Mouse (Mus musculus) layer of hippocampus, adult 8-10 months (tissue): ENCODE measurements around the gene Atad3a. TPM values are rescaled to one million over a fixed set of nuclear protein-coding genes. Genes with fewer than 3 reads are reported as not detected.

Source experiments
- DNase-seq, 2 experiments: peaks; one replicate each; pipeline ENCODE4 v3.0.0; 2022; ENCODE audit warnings: low spot score in 2 of 2
- microRNA-seq, 2 experiments: library from miRNA; unstranded; fragments of <30 nt; microRNA quantifications; one replicate each; pipeline ENCODE4 v1.2.0; 2022
- total RNA-seq, 4 experiments: library from RNA; stranded (reverse); gene quantifications; 2 replicates each; pipeline ENCODE4 v1.2.4; 2022

Gene Atad3a
- total RNA-seq, 4 experiments from 2014 or later = 62.3 to 79.7 (median 65.0) TPM

DNA sequence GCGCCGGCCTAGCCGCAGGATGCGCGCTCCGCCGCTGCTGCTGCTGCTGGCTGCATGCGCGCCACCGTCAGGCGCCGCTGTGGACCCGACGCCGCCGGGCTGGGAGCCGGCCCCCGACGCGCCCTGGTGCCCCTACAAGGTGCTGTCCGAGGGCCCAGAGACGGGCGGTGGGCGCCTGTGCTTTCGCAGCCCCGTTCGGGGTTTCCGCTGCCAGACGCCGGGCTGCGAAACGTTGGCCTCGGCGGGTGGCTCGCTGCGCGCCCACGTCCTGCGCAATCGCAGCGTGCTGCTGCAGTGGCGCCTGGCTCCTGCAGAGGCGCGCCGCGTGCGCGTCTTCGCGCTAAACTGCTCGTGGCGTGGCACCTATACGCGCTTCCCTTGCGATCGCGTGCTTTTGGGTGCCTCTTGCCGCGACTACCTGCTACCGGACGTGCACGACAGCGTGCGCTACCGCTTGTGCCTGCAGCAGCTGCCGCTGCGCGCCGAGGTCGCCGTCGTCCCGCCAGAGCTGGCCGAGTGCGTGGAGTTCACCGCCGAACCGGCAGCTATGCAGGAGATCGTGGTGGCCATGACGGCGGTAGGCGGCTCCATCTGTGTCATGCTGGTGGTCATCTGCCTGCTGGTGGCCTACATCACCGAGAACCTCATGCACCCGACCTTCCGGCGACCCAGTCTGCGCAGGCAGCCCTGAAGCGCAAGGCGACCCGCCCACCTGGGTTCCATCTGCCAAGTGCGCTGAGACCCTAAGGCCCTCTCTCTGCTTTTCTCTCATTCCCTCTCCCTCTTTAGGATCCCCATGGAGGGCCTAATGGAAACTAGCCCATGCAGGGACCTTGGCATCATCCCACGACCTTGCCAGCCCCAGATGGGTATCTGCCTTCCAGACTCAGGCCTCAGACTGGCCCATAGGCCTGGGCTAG lies 66.2 kb downstream of the Atad3a start:
- peak; percentile 60 to 76 for DNase-seq

DNA sequence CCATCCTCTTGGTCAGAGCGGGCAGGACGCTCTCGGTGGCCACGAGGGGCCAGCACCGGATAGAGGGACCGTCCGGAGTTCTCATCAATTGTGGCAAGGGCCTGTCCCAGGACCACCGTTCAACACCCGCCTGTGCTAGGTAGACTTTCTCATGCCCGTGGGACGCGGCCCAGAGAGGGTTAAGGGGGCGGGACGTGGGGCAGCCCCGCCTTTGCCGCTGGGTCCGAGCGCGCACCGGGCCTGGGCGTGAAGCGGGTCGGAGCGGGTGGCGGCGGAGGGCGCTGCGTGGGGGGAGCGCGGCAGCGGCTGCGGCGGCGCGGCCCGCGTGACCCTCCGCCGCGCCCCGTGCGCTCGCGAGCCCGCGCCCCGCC lies 66.8 kb downstream of the Atad3a start, which contains the start of gene Fndc10:
Gene Fndc10, plus strand, starts transcription at position 232 of the 371 bp plus-strand sequence.
- DNase-seq = peak; percentile 49 to 62

DNA sequence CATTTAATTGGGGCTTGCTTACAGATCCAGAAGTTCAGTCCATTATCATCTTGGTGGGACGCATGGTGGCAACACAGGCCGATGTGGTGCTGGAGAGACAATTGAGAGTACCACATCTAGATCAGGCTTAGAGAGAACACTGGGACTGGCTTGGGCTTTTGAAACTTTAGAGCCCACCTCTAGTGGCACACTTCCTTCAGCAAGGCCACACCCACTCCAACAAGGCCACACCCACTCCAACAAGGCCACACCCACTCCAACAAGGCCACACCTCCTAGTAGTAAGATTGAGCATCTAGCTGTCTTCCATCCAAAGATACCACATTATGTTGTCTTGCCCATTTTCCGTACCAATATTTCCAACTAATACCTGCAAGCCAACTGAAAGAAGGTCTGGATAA lies 68.5 kb downstream of the Atad3a start:
- no peak for DNase-seq

Small RNA genes lying within 50 kb of the gene (microRNA-seq; reads per million reads assigned to microRNA genes)
- 0 reads per million in 2 experiments for gene Gm27743

Other genes starting within 250 kb of the Atad3a start
- 10 to 100 TPM; 52.2 to 69.2 (median 59.6) TPM for gene Nadk, start 198.7 kb downstream of the Atad3a start, total RNA-seq
- 10 to 100 TPM; 36.1 to 48.6 (median 42.5) TPM for gene Slc35e2, start 159.7 kb downstream of the Atad3a start, total RNA-seq
- gene Cdk11b, start 136.2 kb downstream of the Atad3a start, total RNA-seq = 10 to 100 TPM; 42.1 to 54.8 (median 46.9) TPM
- gene Gm10563, start 115.7 kb downstream of the Atad3a start, total RNA-seq = not detected
- gene Mmp23, start 107.7 kb downstream of the Atad3a start, total RNA-seq = 1 to 10 TPM; 2.8 to 5.0 (median 3.5) TPM
- 100 to 1,000 TPM; 101 to 122 (median 113) TPM for gene Mib2, start 91.9 kb downstream of the Atad3a start, total RNA-seq
- 10 to 100 TPM; 22.6 to 30.6 (median 26.6) TPM for gene Fndc10, start 66.8 kb downstream of the Atad3a start, total RNA-seq
- gene Ssu72, start 56.3 kb downstream of the Atad3a start, total RNA-seq = 10 to 100 TPM; 86.8 to 99.4 (median 88.9) TPM
- gene Tmem240, start 26.3 kb downstream of the Atad3a start, total RNA-seq = 10 to 100 TPM; 32.7 to 35.8 (median 34.4) TPM
- 10 to 100 TPM; 13.3 to 14.9 (median 14.2) TPM for gene Vwa1, start 13.6 kb upstream of the Atad3a start, total RNA-seq
- 10 to 100 TPM; 30.2 to 36.9 (median 34.5) TPM for gene Tmem88b, start 24.8 kb upstream of the Atad3a start, total RNA-seq
- not detected for gene Ankrd65, start 29.3 kb upstream of the Atad3a start, total RNA-seq
- 10 to 100 TPM; 74.2 to 85.2 (median 78.2) TPM for gene Mrpl20, start 41.8 kb upstream of the Atad3a start, total RNA-seq
- gene Ccnl2, start 51.4 kb upstream of the Atad3a start, total RNA-seq = 100 to 1,000 TPM in 1 of 4 experiments, 10 to 100 TPM in 3; 69.6 to 104 (median 79.7) TPM
- gene Aurkaip1, start 70.2 kb upstream of the Atad3a start, total RNA-seq = 100 to 1,000 TPM in 1 of 4 experiments, 10 to 100 TPM in 3; 95.2 to 103 (median 97.9) TPM
- gene Mxra8, start 78.6 kb upstream of the Atad3a start, total RNA-seq = 10 to 100 TPM in 2 of 4 experiments, 1 to 10 TPM in 2; 7.4 to 10.9 (median 9.6) TPM
- 10 to 100 TPM; 71.0 to 91.3 (median 82.6) TPM for gene Dvl1, start 86.3 kb upstream of the Atad3a start, total RNA-seq
- under 1 TPM; 0.25 to 0.32 (median 0.31) TPM for gene Tas1r3, start 102.3 kb upstream of the Atad3a start, total RNA-seq
- 10 to 100 TPM; 27.8 to 41.9 (median 29.5) TPM for gene Cptp, start 108.3 kb upstream of the Atad3a start, total RNA-seq
- gene Ints11, start 108.5 kb upstream of the Atad3a start, total RNA-seq = 10 to 100 TPM; 30.5 to 40.2 (median 35.9) TPM
- 10 to 100 TPM; 54.8 to 64.2 (median 57.7) TPM for gene Pusl1, start 130.7 kb upstream of the Atad3a start, total RNA-seq
- 100 to 1,000 TPM; 116 to 124 (median 120) TPM for gene Acap3, start 130.7 kb upstream of the Atad3a start, total RNA-seq
- gene Ube2j2, start 182.7 kb upstream of the Atad3a start, total RNA-seq = 10 to 100 TPM; 58.5 to 69.0 (median 66.3) TPM
- 10 to 100 TPM; 13.6 to 29.5 (median 18.1) TPM for gene C1qtnf12, start 201.2 kb upstream of the Atad3a start, total RNA-seq
- gene B3galt6, start 231.6 kb upstream of the Atad3a start, total RNA-seq = 10 to 100 TPM in 1 of 4 experiments, 1 to 10 TPM in 3; 9.2 to 11.3 (median 9.7) TPM
- gene Sdf4, start 231.8 kb upstream of the Atad3a start, total RNA-seq = 100 to 1,000 TPM; 202 to 230 (median 217) TPM